Mouse (Mus musculus) heart, embryonic 11.5 days (tissue): ENCODE data around the gene Mblac2. TPM values are rescaled to one million over a fixed set of nuclear protein-coding genes. Genes with fewer than 3 reads are reported as not detected.

Experiments used
- ATAC-seq: fragments of 200-750 bp; cut with Nextera tagmentation; replicated peaks from 2 replicates; pipeline ENCODE4 v1.8.0; 2017; ENCODE audit warnings: moderate library complexity; ENCODE audit not compliant: insufficient number of reproducible peaks, low FRiP score, low TSS enrichment
- H3K27ac ChIP-seq: fragments of 300-500 bp; sonication (generic); 2 replicates; pipeline ENCODE4 v1.5.1; 2014; ENCODE audit warnings: mild to moderate bottlenecking, low read depth, low read length
- H3K27me3 ChIP-seq: fragments of 300-500 bp; sonication (generic); 2 replicates; pipeline ENCODE4 v1.6.1; 2014; ENCODE audit warnings: mild to moderate bottlenecking, low read length, mixed read lengths; ENCODE audit not compliant: control insufficient read depth, insufficient read depth
- H3K36me3 ChIP-seq: fragments of 300-500 bp; sonication (generic); 2 replicates; pipeline ENCODE4 v1.6.1; 2014; ENCODE audit warnings: mild to moderate bottlenecking, low read length, moderate library complexity, mixed read lengths; ENCODE audit not compliant: control insufficient read depth, insufficient read depth
- H3K4me1 ChIP-seq: fragments of 300-500 bp; sonication (generic); 2 replicates; pipeline ENCODE4 v1.6.1; 2014; ENCODE audit warnings: low read length; ENCODE audit not compliant: control insufficient read depth, insufficient read depth
- H3K4me2 ChIP-seq: fragments of 300-500 bp; sonication (generic); 2 replicates; pipeline ENCODE4 v1.6.1; 2014; ENCODE audit warnings: mild to moderate bottlenecking, moderate library complexity
- H3K4me3 ChIP-seq: fragments of 300-500 bp; sonication (generic); 2 replicates; pipeline ENCODE4 v1.5.1; 2014; ENCODE audit warnings: low read depth, low read length
- H3K9ac ChIP-seq: fragments of 300-500 bp; sonication (generic); 2 replicates; pipeline ENCODE4 v1.6.1; 2014; ENCODE audit warnings: mild to moderate bottlenecking, low read depth, low read length, moderate library complexity
- H3K9me3 ChIP-seq: fragments of 300-500 bp; sonication (generic); replicated peaks from 2 replicates; pipeline ENCODE4 v1.6.1; 2016; ENCODE audit warnings: low read length; ENCODE audit not compliant: control insufficient read depth
- WGBS: fragments of 180-500 bp; shearing (Covaris S2); extraction: QIAGEN DNeasy Blood & Tissue Kit; methylation state at CpG from one replicate; pipeline ENCODE4 v1.1.7; 2014; ENCODE audit not compliant: insufficient replicate concordance; 5-methylcytosine and 5-hydroxymethylcytosine counted together
- polyA plus RNA-seq: library from polyadenylated mRNA; unstranded; fragments of >200 nt; fragmentation: Nextera tagmentation; extraction: Ambion mirVana; gene quantifications from 2 replicates; pipeline ENCODE4 v1.2.1, GENCODE M21; 2014

The Mblac2 gene
- 6.1 and 6.6 TPM in 2 replicates for polyA plus RNA-seq

- Histone ChIP-seq H3K9ac (peak within 1 kb of the TSS; percentile 80), H3K27me3 (no peaks in the 10 kb centered on the region), H3K9me3 (no peaks in the 10 kb centered on the region), H3K4me3 (peak within 1 kb of the TSS; percentile 71), H3K27ac (peak within 1 kb of the TSS; percentile 87), H3K4me2 (peak within 1 kb of the TSS; percentile 99), H3K36me3 (no peaks in the 10 kb centered on the region), H3K4me1 (peaks cover 17% of the 10 kb centered on the region)
- WGBS = under 1% methylated on average over 61 of the region's 61 CpGs
- ATAC-seq = peak; percentile 94
Measured at GRCm38 (mm10) chr13:81710775-81711545, at the start of gene Mblac2, which contains the start of gene Polr3g. Gene Mblac2 (plus strand): TSS chr13:81711341. Gene Polr3g (minus strand): TSS chr13:81711013.

- no peaks in the 10 kb centered on the region for H3K27me3 ChIP-seq
- no peak overlapping the region for H3K27ac ChIP-seq
- peaks cover 6% of the 10 kb centered on the region; the same call in 1 of the 2 replicates for H3K36me3 ChIP-seq
- 86% methylated on average over 12 of the region's 12 CpGs for WGBS
- ATAC-seq = no peak
- H3K4me2 ChIP-seq = no peak overlapping the region
- H3K4me3 ChIP-seq = no peak overlapping the region
- no peaks in the 10 kb centered on the region for H3K9me3 ChIP-seq
- peaks cover under 1% of the 10 kb centered on the region; the same call in 1 of the 2 replicates for H3K4me1 ChIP-seq
- no peak overlapping the region for H3K9ac ChIP-seq
Measured at GRCm38 (mm10) chr13:81663566-81664330, 47.4 kb upstream of the Mblac2 start.

GRCm38 (mm10) chr13:81664331-81664698 lies 46.8 kb upstream of the Mblac2 start:
- Histone ChIP-seq H3K9ac (no peak overlapping the region), H3K36me3 (peaks cover 6% of the 10 kb centered on the region; the same call in 1 of the 2 replicates), H3K4me1 (no peaks in the 10 kb centered on the region), H3K4me3 (no peak overlapping the region), H3K27ac (no peak overlapping the region), H3K27me3 (no peaks in the 10 kb centered on the region), H3K4me2 (no peak overlapping the region), H3K9me3 (no peaks in the 10 kb centered on the region)
- no peak for ATAC-seq
- 87% methylated on average over 5 of the region's 5 CpGs for WGBS

GRCm38 (mm10) chr13:81667713-81668112 lies 43.4 kb upstream of the Mblac2 start:
- Histone ChIP-seq H3K9ac (no peak overlapping the region), H3K27me3 (no peaks in the 10 kb centered on the region), H3K36me3 (peaks cover 6% of the 10 kb centered on the region; the same call in 1 of the 2 replicates), H3K4me1 (no peaks in the 10 kb centered on the region), H3K27ac (no peak overlapping the region), H3K4me3 (no peak overlapping the region), H3K9me3 (no peaks in the 10 kb centered on the region), H3K4me2 (no peak overlapping the region)
- 84% methylated on average over 5 of the region's 5 CpGs for WGBS
- ATAC-seq = no peak

GRCm38 (mm10) chr13:81675333-81675732 lies 35.8 kb upstream of the Mblac2 start:
- H3K9me3 ChIP-seq = no peaks in the 10 kb centered on the region
- no peak for ATAC-seq
- peaks cover 4% of the 10 kb centered on the region; the same call in 1 of the 2 replicates for H3K36me3 ChIP-seq
- H3K4me3 ChIP-seq = no peak overlapping the region
- no peak overlapping the region for H3K4me2 ChIP-seq
- H3K9ac ChIP-seq = no peak overlapping the region
- no peaks in the 10 kb centered on the region for H3K27me3 ChIP-seq
- 75% methylated on average over 8 of the region's 8 CpGs for WGBS
- H3K4me1 ChIP-seq = no peaks in the 10 kb centered on the region
- no peak overlapping the region for H3K27ac ChIP-seq

GRCm38 (mm10) chr13:81683107-81683506 lies 28.0 kb upstream of the Mblac2 start:
- Histone ChIP-seq H3K27ac (no peak overlapping the region), H3K27me3 (no peaks in the 10 kb centered on the region), H3K4me3 (no peak overlapping the region), H3K9me3 (no peaks in the 10 kb centered on the region), H3K36me3 (peaks cover 2% of the 10 kb centered on the region; the same call in 1 of the 2 replicates), H3K4me2 (no peak overlapping the region), H3K4me1 (no peaks in the 10 kb centered on the region), H3K9ac (no peak overlapping the region)
- 82% methylated on average over 3 of the region's 3 CpGs for WGBS
- ATAC-seq = no peak

- H3K4me1 ChIP-seq = no peaks in the 10 kb centered on the region
- H3K9me3 ChIP-seq = no peaks in the 10 kb centered on the region
- H3K9ac ChIP-seq = no peak overlapping the region
- H3K4me3 ChIP-seq = no peak overlapping the region
- ATAC-seq = no peak
- 71% methylated on average over 5 of the region's 5 CpGs for WGBS
- H3K27me3 ChIP-seq = no peaks in the 10 kb centered on the region
- H3K4me2 ChIP-seq = no peak overlapping the region
- H3K27ac ChIP-seq = no peak overlapping the region
- peaks cover 2% of the 10 kb centered on the region; the same call in 1 of the 2 replicates for H3K36me3 ChIP-seq
Measured at GRCm38 (mm10) chr13:81684258-81684657, 26.9 kb upstream of the Mblac2 start.

GRCm38 (mm10) chr13:81684884-81685283 lies 26.3 kb upstream of the Mblac2 start:
- ATAC-seq = no peak
- peaks cover 5% of the 10 kb centered on the region; the same call in 1 of the 2 replicates for H3K36me3 ChIP-seq
- no peak overlapping the region for H3K4me2 ChIP-seq
- H3K27me3 ChIP-seq = no peaks in the 10 kb centered on the region
- H3K9me3 ChIP-seq = no peaks in the 10 kb centered on the region
- no peaks in the 10 kb centered on the region; the same call in 1 of the 2 replicates for H3K4me1 ChIP-seq
- H3K9ac ChIP-seq = no peak overlapping the region
- WGBS = 77% methylated on average over 3 of the region's 3 CpGs
- H3K27ac ChIP-seq = no peak overlapping the region
- H3K4me3 ChIP-seq = no peak overlapping the region
